Mouse (Mus musculus) A20 (cell line): ENCODE measurements at regions not wholly inside any gene's neighbourhood (a gene's known extent, or its start where the extent isn't known, plus 50 kb on each side); places are given as distances from the start of the nearest gene placed in this dataset.
"Not testable (repeated sequence)": the region's sequence is repeated elsewhere in the genome, so short reads cannot be mapped to it uniquely, and the experiment has no call there.

ENCODE experiments used
- DNase-seq: peaks from one replicate; pipeline ENCODE4 v3.0.0-alpha.2; 2011; ENCODE audit warnings: low read depth, low spot score

DNA sequence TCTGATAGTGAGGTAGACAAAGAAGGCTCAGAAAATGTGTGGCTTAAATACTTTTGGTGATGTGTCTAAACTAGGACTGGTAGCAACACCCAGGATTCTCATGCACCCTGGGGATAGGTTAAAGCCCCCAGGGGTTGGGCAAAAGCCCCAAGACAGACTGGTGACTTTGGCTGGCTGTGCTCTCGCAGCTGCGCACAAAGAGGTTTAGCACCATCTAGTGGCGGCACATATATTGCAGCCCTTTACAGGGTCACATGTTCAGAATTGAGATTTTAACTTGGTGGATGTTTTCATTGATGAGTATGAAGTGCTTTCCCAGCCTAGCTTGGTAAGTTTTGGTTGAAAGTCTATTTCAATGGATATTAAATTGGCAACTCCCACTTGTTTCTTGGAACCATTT lies 167.3 kb downstream of the Gm44 start:
- DNase-seq = peak; percentile 30

DNA sequence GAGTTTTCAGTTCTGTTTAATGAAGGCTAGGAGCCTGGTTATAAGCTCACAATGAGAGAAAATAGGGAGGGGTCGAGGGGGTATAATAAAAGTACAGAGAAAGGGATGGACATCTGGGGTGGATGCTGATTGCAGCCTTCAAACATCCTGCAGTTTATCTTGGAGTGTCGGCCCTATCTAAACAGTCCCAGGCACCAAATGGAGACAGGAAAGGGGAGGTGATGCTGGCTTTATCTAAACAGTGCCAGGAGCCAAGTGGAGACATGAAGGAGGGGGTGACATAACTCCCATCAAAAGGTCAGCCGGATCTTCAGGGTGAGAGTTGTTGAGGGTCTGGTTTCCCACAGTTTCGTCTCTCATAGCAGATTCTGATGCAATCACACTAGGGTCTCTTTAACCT lies 193.2 kb downstream of the Gm44 start:
- not testable (repeated sequence) for DNase-seq
